Mouse (Mus musculus) limb, embryonic 13.5 days (tissue): ENCODE data around the gene Defb22. TPM values are rescaled to one million over a fixed set of nuclear protein-coding genes. Genes with fewer than 3 reads are reported as not detected.

ENCODE experiments used
- ATAC-seq: fragments of 200-750 bp; cut with Nextera tagmentation; 2 replicates; pipeline ENCODE4 v1.8.0; 2017; ENCODE audit warnings: low read depth, moderate number of reproducible peaks, moderate TSS enrichment; ENCODE audit not compliant: low FRiP score
- H3K27ac ChIP-seq: fragments of 300-500 bp; sonication (generic); 2 replicates; pipeline ENCODE4 v1.5.1; 2015; ENCODE audit warnings: inconsistent platforms, mild to moderate bottlenecking, moderate library complexity
- H3K27me3 ChIP-seq: fragments of 300-500 bp; sonication (generic); 2 replicates; pipeline ENCODE4 v1.6.1; 2015; ENCODE audit warnings: mild to moderate bottlenecking, inconsistent platforms
- H3K36me3 ChIP-seq: fragments of 300-500 bp; sonication (generic); 2 replicates; pipeline ENCODE4 v1.6.1; 2015; ENCODE audit warnings: inconsistent platforms, mild to moderate bottlenecking, moderate library complexity
- H3K4me1 ChIP-seq: fragments of 300-500 bp; sonication (generic); 2 replicates; pipeline ENCODE4 v1.6.1; 2015; ENCODE audit warnings: inconsistent platforms
- H3K4me2 ChIP-seq: fragments of 300-500 bp; sonication (generic); replicated peaks from 2 replicates; pipeline ENCODE4 v1.6.1; 2015; ENCODE audit warnings: inconsistent platforms, mild to moderate bottlenecking, moderate library complexity
- H3K4me3 ChIP-seq: fragments of 300-500 bp; sonication (generic); 2 replicates; pipeline ENCODE4 v1.5.1; 2015; ENCODE audit warnings: moderate library complexity, mild to moderate bottlenecking, inconsistent platforms
- H3K9ac ChIP-seq: fragments of 300-500 bp; sonication (generic); 2 replicates; pipeline ENCODE4 v1.6.1; 2015; ENCODE audit warnings: mild to moderate bottlenecking, inconsistent platforms
- H3K9me3 ChIP-seq: fragments of 300-500 bp; sonication (generic); 2 replicates; pipeline ENCODE4 v1.6.1; 2016; ENCODE audit warnings: inconsistent platforms
- WGBS: fragments of 180-500 bp; shearing (Covaris S2); methylation state at CpG from one replicate; pipeline ENCODE4 v1.1.7; 2015; 5-methylcytosine and 5-hydroxymethylcytosine counted together
- polyA plus RNA-seq: library from polyadenylated mRNA; unstranded; fragments of >200 nt; fragmentation: Nextera tagmentation; extraction: Ambion mirVana; gene quantifications from 2 replicates; pipeline ENCODE4 v1.2.1, GENCODE M21; 2015

Gene Defb22
- not detected in 2 replicates for polyA plus RNA-seq

DNA sequence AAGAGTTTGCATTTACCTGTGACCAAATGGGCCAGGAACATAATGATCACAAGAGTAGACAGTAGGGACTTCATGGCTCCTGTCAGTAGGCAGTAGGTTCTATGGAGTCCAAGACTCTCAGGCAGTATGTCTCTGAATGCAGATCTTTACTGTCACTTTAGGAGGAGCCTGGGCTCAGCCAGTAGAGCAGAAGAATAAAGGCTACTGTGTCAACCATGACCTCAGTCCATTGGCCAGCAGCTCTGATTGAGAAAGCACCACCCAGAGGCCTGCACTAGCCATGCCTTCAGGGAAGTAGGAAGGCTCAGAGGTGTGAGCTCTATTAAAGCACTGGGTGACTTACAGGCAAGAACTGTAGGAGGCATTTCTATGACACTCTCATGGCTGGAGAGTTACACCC is at the start of gene Defb22:
TSS of gene Defb22 (minus strand) at position 101 of the 400 bp plus-strand sequence.
- no peak for ATAC-seq
- no peak within 1 kb of the TSS for H3K9ac ChIP-seq
- H3K27ac ChIP-seq: no peak within 1 kb of the TSS
- H3K4me2 ChIP-seq: no peak within 1 kb of the TSS
- no peak within 1 kb of the TSS for H3K4me3 ChIP-seq
- no peaks in the 10 kb centered on the region for H3K36me3 ChIP-seq
- no peaks in the 10 kb centered on the region for H3K4me1 ChIP-seq
- H3K27me3 ChIP-seq: no peaks in the 10 kb centered on the region
- H3K9me3 ChIP-seq: no peaks in the 10 kb centered on the region

DNA sequence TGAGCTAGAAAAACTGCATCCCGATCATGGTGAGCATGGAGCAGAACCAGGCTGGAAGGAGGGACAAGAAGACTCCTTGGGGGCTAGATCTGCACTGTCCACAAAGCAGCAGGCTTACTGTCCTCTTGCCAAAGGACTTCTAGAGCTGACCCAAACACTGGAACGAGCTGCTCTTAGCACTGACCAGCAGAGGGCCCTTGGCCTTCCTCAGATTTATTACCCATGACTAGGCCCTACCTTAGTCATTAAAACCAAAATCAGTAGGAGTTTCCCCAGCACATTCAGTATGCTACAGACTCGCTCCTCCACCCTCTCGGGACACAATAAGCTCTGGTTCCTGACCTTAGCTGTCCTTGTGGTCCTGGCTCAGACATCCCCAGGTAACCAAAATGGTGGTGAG is 28.0 kb upstream of the Defb22 start, which contains the start of gene Defb28:
TSS of gene Defb28 (plus strand) at position 275 of the 400 bp plus-strand sequence.
- ATAC-seq: no peak
- Histone ChIP-seq H3K9me3 (no peaks in the 10 kb centered on the region), H3K4me2 (no peak within 1 kb of the TSS), H3K27me3 (no peaks in the 10 kb centered on the region), H3K27ac (no peak within 1 kb of the TSS), H3K9ac (no peak within 1 kb of the TSS), H3K4me1 (peaks cover 12% of the 10 kb centered on the region), H3K36me3 (no peaks in the 10 kb centered on the region), H3K4me3 (no peak within 1 kb of the TSS)
- 67% methylated on average over 4 of the region's 4 CpGs for WGBS

DNA sequence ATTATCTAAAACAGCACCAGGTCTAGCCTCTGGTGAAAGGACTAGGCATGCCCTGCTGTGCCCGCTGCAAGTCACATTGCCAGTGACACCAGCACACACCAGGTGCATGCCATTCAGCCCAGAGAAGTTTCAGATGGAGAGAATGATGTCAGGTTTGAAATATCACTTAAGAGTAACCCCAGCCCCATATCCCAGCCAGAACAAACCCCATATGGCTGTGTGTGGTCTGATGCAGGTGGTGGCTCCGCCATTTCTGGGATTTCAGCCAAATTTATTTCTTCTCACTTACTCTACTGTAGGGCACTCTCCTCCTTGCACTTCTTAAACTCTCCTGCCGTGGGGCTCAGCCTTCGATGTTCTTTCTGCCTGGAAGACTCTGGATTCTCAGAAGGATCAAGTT is 26.1 kb upstream of the Defb22 start:
- Histone ChIP-seq H3K36me3 (no peaks in the 10 kb centered on the region), H3K4me2 (no peak overlapping the region), H3K9ac (no peak overlapping the region), H3K4me3 (no peak overlapping the region), H3K4me1 (peaks cover 12% of the 10 kb centered on the region), H3K27me3 (no peaks in the 10 kb centered on the region; the same call in 1 of the 2 replicates), H3K27ac (no peak overlapping the region), H3K9me3 (no peaks in the 10 kb centered on the region)
- 47% methylated on average over 4 of the region's 4 CpGs for WGBS
- ATAC-seq: peak; percentile 44

DNA sequence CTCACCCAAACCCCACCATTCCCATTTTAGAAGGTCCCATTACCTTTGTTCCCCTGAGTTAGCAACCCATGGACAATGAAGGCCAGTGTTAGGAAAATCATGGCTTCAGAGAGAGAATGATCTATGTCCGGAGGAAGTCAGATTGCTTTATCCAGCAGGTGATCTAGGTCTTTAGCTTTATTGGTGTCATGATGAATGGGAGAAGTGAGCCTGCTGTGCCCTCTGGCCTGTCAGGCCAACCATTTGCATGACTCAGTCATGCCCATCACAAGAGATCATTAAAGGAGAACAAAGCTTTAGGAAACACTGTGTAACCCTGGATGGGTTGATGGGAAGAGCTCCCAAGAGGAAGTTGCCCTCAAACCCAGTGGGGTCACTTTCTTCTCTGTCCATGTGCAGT is 21.7 kb upstream of the Defb22 start, which contains the start of gene Defb26:
TSS of gene Defb26 (minus strand) at position 101 of the 400 bp plus-strand sequence.
- H3K27me3 ChIP-seq: no peaks in the 10 kb centered on the region; the same call in 1 of the 2 replicates
- no peak within 1 kb of the TSS for H3K9ac ChIP-seq
- no peak within 1 kb of the TSS for H3K4me2 ChIP-seq
- H3K27ac ChIP-seq: no peak within 1 kb of the TSS
- WGBS: 85% methylated on average over 1 of the region's 1 CpGs
- no peak within 1 kb of the TSS for H3K4me3 ChIP-seq
- H3K36me3 ChIP-seq: no peaks in the 10 kb centered on the region
- ATAC-seq: no peak
- no peaks in the 10 kb centered on the region for H3K9me3 ChIP-seq
- peaks cover 8% of the 10 kb centered on the region; the same call in 1 of the 2 replicates for H3K4me1 ChIP-seq

DNA sequence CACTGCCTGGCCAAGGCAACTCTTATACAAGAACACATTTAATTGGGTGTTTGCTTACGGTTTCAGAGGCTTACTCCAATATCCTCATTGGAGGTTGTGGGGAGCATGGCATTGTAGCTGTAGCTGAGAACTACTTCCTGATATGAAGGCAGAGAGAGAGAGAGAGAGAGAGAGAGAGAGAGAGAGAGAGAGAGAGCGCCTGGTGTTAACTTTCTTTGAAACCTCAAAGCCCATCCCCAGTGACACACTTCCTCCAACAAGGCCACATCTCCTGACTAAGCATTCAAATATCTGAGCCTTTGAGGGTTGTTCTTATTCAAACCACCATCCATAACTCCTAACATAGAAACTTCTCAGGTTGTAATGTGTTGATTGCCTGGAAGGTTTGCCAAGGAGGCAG is 14.0 kb upstream of the Defb22 start:
- Histone ChIP-seq H3K36me3 (no peaks in the 10 kb centered on the region), H3K9me3 (no peaks in the 10 kb centered on the region), H3K4me1 (no peaks in the 10 kb centered on the region), H3K4me3 (no peak overlapping the region), H3K9ac (no peak overlapping the region), H3K27ac (no peak overlapping the region), H3K27me3 (no peaks in the 10 kb centered on the region), H3K4me2 (no peak overlapping the region)
- WGBS: 73% methylated on average over 2 of the region's 2 CpGs
- no peak for ATAC-seq

DNA sequence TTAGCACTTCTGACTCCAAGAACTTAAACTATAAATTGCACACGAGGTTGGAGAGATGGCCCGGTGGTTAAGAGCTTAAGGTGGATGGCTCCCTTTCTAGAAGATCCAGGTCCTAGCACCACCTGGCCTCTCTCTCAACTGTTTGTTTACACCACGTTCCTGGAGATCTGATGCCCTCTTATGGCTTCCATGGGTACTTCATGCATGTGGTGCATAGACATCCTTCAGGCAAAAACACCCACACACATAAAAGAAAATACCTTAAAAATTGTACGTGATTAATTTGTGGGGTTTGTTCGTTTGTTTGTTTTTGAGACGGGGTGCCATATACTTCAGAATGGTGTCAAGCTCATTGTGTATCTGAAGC is 10.9 kb upstream of the Defb22 start:
- H3K9ac ChIP-seq: no peak overlapping the region
- no peak for ATAC-seq
- 77% methylated on average over 6 of the region's 6 CpGs for WGBS

DNA sequence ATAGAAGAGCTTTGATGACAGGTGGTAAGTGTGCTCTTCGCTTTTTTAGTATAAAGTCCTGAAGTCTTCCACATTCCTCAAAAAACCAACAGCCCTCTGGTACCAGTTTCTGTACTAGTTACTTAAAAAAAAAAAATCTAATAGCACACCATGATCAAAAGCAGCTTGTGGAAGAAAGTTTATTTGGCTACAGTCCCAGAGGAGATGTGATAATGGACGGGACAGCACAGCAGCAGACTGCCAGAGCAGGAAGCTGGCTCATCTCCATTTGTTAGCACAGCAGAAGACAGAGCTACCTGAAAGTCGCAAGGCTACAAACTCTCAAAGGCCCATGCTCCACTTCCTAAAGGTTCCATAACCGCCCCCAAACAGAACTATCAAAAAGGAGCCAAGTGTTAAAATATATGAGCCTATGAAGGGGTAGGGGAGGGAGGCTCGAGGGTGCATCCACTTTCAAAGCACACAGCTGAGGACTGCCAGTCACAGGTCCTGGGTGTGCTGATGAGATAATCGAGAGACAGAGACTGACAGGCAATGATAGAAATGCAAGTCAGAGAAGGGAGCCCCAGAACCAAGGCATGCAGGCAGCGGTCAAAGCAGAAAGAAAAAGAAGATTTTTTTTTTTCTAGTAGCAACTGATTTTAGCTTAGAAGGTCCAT is 10.4 kb upstream of the Defb22 start:
- no peak overlapping the region for H3K4me3 ChIP-seq
- no peak overlapping the region for H3K4me2 ChIP-seq
- no peaks in the 10 kb centered on the region for H3K9me3 ChIP-seq
- H3K27me3 ChIP-seq: no peaks in the 10 kb centered on the region
- no peak overlapping the region for H3K9ac ChIP-seq
- H3K36me3 ChIP-seq: no peaks in the 10 kb centered on the region
- WGBS: 71% methylated on average over 7 of the region's 7 CpGs
- no peaks in the 10 kb centered on the region for H3K4me1 ChIP-seq
- H3K27ac ChIP-seq: no peak overlapping the region
- no peak for ATAC-seq

More for the DNA sequence above, 10.9 kb upstream of the Defb22 start:
- no peaks in the 10 kb centered on the region for H3K9me3 ChIP-seq
- no peak overlapping the region for H3K4me2 ChIP-seq
- H3K27me3 ChIP-seq: no peaks in the 10 kb centered on the region
- H3K36me3 ChIP-seq: no peaks in the 10 kb centered on the region
- no peak overlapping the region for H3K4me3 ChIP-seq
- H3K27ac ChIP-seq: no peak overlapping the region
- no peaks in the 10 kb centered on the region for H3K4me1 ChIP-seq

DNA sequence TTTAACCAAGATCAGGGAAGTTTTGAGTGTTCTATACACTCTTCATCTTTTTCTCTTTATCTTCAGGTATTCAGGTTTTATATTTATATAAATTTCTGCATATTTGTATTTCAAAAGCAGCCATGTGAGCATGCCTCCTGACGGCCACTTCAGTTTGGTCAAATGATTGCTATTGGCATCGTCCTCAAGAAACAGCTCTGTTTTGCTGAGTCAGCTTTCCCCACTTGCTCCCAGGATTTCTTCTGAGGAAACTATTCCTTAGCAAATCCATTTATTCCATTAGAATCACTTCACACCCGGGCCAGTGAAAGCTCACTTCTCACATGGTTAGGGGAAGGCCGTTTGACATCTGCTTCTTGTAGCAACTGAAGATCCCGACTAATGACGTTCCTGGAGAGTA is 8.1 kb upstream of the Defb22 start:
- Histone ChIP-seq H3K4me3 (no peak overlapping the region), H3K9me3 (no peaks in the 10 kb centered on the region), H3K4me1 (no peaks in the 10 kb centered on the region), H3K36me3 (no peaks in the 10 kb centered on the region), H3K9ac (no peak overlapping the region), H3K4me2 (no peak overlapping the region), H3K27me3 (no peaks in the 10 kb centered on the region), H3K27ac (no peak overlapping the region)
- no peak for ATAC-seq
- WGBS: 62% methylated on average over 6 of the region's 6 CpGs

DNA sequence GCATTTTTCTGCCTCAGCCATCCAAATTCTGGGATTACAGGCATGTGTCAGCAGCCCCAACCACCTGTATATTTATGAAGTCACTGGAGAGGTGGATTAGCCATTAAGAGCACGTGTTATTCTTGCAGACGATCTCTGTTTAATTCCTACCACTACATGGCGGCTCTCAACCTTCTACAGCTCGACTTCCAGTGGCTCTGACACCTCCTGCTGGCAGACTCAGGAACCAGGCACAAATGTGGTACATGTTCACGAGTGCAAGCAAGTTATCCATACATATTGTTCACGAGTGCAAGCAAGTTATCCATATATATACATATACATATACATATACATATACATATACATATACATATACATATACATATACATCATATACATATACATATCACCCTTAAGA is 3.2 kb upstream of the Defb22 start:
- no peak for ATAC-seq
- 71% methylated on average over 6 of the region's 6 CpGs for WGBS

DNA sequence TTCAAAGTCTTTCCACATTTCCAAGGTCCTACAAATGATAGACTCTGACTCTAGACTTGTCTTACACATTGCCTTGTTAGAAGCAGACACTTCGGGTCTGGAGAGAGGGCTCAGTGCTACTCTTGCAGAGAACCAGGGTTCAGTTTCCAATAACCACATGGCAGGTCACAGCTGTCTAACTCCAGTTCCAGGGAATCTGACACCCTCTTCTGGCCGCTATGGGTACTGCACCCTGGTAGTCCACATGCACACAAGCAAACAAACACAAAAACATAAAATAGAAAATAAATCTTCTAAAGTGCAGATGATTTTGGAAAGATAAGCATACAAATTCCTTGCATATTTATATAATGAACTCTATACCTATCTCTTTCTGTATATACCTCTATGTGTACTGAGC is 2.9 kb downstream of the Defb22 start:
- H3K4me2 ChIP-seq: no peak overlapping the region
- 74% methylated on average over 2 of the region's 2 CpGs for WGBS
- H3K9me3 ChIP-seq: no peaks in the 10 kb centered on the region
- H3K36me3 ChIP-seq: no peaks in the 10 kb centered on the region
- no peak overlapping the region for H3K4me3 ChIP-seq
- no peak overlapping the region for H3K9ac ChIP-seq
- no peak for ATAC-seq
- no peak overlapping the region for H3K27ac ChIP-seq
- no peaks in the 10 kb centered on the region for H3K27me3 ChIP-seq
- no peaks in the 10 kb centered on the region for H3K4me1 ChIP-seq

More for the DNA sequence above, 3.2 kb upstream of the Defb22 start:
- no peaks in the 10 kb centered on the region for H3K36me3 ChIP-seq
- no peak overlapping the region for H3K27ac ChIP-seq
- H3K4me1 ChIP-seq: no peaks in the 10 kb centered on the region
- H3K4me2 ChIP-seq: no peak overlapping the region
- no peak overlapping the region for H3K9ac ChIP-seq
- no peaks in the 10 kb centered on the region for H3K9me3 ChIP-seq
- H3K4me3 ChIP-seq: no peak overlapping the region
- H3K27me3 ChIP-seq: no peaks in the 10 kb centered on the region

DNA sequence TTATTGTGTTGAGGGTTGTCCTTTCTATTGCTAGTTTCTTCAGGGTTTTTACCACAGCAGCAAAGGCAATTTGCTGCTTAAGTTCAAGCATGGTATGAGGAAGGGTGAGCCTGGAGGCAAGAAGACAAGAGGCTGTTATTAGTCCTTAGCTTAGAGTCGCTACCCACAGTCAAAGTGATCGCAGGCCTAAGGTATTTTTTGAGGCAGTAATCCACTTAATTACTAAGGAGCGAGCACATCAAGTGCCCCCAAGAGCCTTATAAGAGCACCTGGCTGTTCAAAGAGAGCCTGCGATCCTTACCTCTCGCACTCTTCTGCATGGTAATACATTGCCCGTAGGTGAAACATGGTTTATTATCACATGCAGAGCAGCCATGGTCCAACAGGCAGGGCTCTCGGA is 8.2 kb downstream of the Defb22 start:
- WGBS: 64% methylated on average over 7 of the region's 7 CpGs
- Histone ChIP-seq H3K36me3 (no peaks in the 10 kb centered on the region), H3K4me1 (no peaks in the 10 kb centered on the region), H3K9ac (no peak overlapping the region), H3K9me3 (no peaks in the 10 kb centered on the region), H3K27ac (no peak overlapping the region), H3K4me3 (no peak overlapping the region), H3K4me2 (no peak overlapping the region), H3K27me3 (no peaks in the 10 kb centered on the region)
- ATAC-seq: no peak

DNA sequence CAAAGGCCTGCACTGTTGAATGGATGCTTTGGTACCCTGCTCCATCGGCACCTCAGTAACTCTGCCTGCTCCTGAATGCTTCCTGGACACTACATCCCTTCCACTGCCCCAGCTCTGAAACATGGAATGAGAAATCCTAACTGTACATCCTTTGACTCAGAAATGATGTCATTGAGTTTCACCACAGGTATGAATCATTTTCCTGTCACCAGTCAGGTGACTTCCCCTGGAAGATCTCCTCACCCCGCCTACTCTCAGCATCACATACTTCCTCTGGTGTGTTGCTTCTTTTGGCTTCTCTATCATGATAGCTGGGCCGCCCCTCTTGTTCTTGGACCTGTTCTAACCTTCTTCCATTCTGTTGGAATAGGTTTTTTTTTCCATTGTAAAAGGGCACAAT is 9.1 kb downstream of the Defb22 start:
- H3K27ac ChIP-seq: no peak overlapping the region
- 88% methylated on average over 3 of the region's 3 CpGs for WGBS
- H3K9me3 ChIP-seq: no peaks in the 10 kb centered on the region
- ATAC-seq: no peak
- no peaks in the 10 kb centered on the region for H3K36me3 ChIP-seq
- H3K4me1 ChIP-seq: no peaks in the 10 kb centered on the region
- no peak overlapping the region for H3K4me2 ChIP-seq
- no peak overlapping the region for H3K9ac ChIP-seq
- no peak overlapping the region for H3K4me3 ChIP-seq
- no peaks in the 10 kb centered on the region for H3K27me3 ChIP-seq

DNA sequence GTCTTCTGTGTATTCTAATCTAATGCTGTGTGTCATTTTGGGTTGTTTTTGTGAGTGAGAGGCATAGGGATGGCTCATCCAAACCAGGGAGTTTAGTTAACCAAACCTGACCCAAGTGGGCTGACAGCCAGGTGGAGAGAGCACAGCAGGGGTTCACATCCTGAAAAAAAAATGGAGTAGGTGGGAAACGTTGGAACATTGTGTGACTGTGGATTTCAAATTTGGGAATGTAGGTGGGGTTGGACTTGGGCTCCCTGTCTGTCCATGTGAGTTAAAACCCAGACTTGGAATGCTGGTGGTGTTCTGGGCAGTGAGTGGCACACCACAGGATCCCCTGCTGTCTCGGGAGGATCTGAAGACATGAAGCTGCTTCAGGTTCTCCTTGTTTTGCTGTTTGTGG is 13.2 kb downstream of the Defb22 start, which contains the start of gene Defb20:
TSS of gene Defb20 (plus strand) at position 301 of the 400 bp plus-strand sequence.
- no peak within 1 kb of the TSS for H3K27ac ChIP-seq
- H3K27me3 ChIP-seq: 0 out of 2 replicates have a peak, but pooled peaks cover 7% of the 10 kb centered on the region
- no peak within 1 kb of the TSS for H3K4me3 ChIP-seq
- 57% methylated on average over 2 of the region's 2 CpGs for WGBS
- H3K4me1 ChIP-seq: no peaks in the 10 kb centered on the region
- no peak for ATAC-seq
- no peaks in the 10 kb centered on the region for H3K36me3 ChIP-seq
- H3K9me3 ChIP-seq: no peaks in the 10 kb centered on the region
- no peak within 1 kb of the TSS for H3K4me2 ChIP-seq
- H3K9ac ChIP-seq: no peak within 1 kb of the TSS
